Mouse (Mus musculus): ENCODE measurements at regions not wholly inside any gene's neighbourhood (a gene's known extent, or its start where the extent isn't known, plus 50 kb on each side); places are given as distances from the start of the nearest gene placed in this dataset.

DNA sequence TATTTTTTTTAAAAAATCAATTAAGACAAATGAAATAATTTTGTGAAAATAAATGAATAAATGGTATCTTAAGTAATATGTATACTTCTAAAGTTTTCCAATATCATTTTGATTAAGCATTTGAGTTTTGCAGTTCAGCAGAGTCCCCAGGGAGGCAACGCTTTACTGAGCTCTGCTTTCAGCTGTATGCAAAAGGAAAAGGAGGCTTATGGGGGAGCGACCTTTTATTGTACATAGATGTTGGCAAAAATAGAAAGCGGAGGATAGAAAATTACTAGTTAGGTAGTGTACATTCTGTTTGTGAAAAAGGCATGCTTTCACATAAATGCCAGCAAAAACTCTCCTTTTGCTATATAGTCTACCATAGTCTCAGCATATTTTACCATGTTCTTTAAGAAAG is 382.2 kb downstream of the Gria2 start:
- DNase-seq (ENCODE audit: low spot score) (no peak), ATAC-seq (ENCODE audit: low FRiP score) (no peak)
- H3K27me3 ChIP-seq (ENCODE audit: control insufficient read depth, insufficient read depth, low read length) = no peaks in the 10 kb centered on the region
- no peak overlapping the region for H3K27ac ChIP-seq (ENCODE audit: low read depth, low read length)
- no peak overlapping the region for H3K9ac ChIP-seq (ENCODE audit: low read depth, low read length)
- H3K4me2 ChIP-seq (replicated peaks; ENCODE audit: low read depth, low read length) = no peak overlapping the region
- 86% methylated on average over 3 of the region's 3 CpGs for WGBS
- H3K36me3 ChIP-seq (ENCODE audit: control insufficient read depth, insufficient read depth, low read length) = no peaks in the 10 kb centered on the region
- H3K9me3 ChIP-seq (ENCODE audit: control insufficient read depth, low read length) = no peaks in the 10 kb centered on the region
- H3K4me3 ChIP-seq (ENCODE audit: low read depth, low read length) = no peak overlapping the region
- no peaks in the 10 kb centered on the region for H3K4me1 ChIP-seq (replicated peaks; ENCODE audit: control insufficient read depth, insufficient read depth, low read length)

DNA sequence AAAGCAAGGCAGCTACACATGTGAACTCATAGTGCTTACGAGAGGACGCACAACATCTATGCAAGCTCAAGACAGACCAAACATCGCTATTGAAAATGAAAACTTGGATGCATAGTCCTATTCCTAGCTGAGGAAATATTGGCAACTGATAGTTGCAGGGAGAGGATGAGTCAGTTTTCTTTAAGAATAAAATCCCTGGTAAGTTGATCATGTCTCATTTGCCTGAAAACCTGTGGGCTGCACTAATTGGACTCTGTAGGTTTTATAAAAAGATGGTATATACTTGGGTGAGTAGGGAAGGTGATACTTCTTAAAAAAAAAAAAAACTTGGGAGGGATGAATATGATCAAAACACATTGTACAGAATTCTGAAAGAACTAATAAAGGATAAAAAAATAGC is 381.2 kb downstream of the Gria2 start:
- H3K4me1 ChIP-seq (replicated peaks; ENCODE audit: control insufficient read depth, insufficient read depth, low read length) = no peaks in the 10 kb centered on the region
- H3K27me3 ChIP-seq (ENCODE audit: control insufficient read depth, insufficient read depth, low read length) = no peaks in the 10 kb centered on the region
- no peak overlapping the region for H3K4me2 ChIP-seq (replicated peaks; ENCODE audit: low read depth, low read length)
- WGBS = 93% methylated on average over 3 of the region's 3 CpGs
- H3K9me3 ChIP-seq (ENCODE audit: control insufficient read depth, low read length) = no peaks in the 10 kb centered on the region
- no peaks in the 10 kb centered on the region for H3K36me3 ChIP-seq (ENCODE audit: control insufficient read depth, insufficient read depth, low read length)
- H3K9ac ChIP-seq (ENCODE audit: low read depth, low read length) = no peak overlapping the region
- no peak for ATAC-seq (ENCODE audit: low FRiP score)
- no peak overlapping the region for H3K27ac ChIP-seq (ENCODE audit: low read depth, low read length)
- DNase-seq (ENCODE audit: low spot score) = no peak
- no peak overlapping the region for H3K4me3 ChIP-seq (ENCODE audit: low read depth, low read length)

- no peak for DNase-seq (ENCODE audit: low spot score)
Measured at GRCm38 (mm10) chr3:80422106-80422505, 380.5 kb downstream of the Gria2 start.

GRCm38 (mm10) chr3:80422646-80423045 is 380.0 kb downstream of the Gria2 start:
- H3K4me3 ChIP-seq (ENCODE audit: low read depth, low read length) = no peak overlapping the region
- no peak overlapping the region for H3K9ac ChIP-seq (ENCODE audit: low read depth, low read length)
- H3K27ac ChIP-seq (ENCODE audit: low read depth, low read length) = no peak overlapping the region
- H3K9me3 ChIP-seq (ENCODE audit: control insufficient read depth, low read length) = no peaks in the 10 kb centered on the region
- no peaks in the 10 kb centered on the region for H3K36me3 ChIP-seq (ENCODE audit: control insufficient read depth, insufficient read depth, low read length)
- no peak for ATAC-seq (ENCODE audit: low FRiP score)
- no peak for DNase-seq (ENCODE audit: low spot score)
- H3K4me2 ChIP-seq (replicated peaks; ENCODE audit: low read depth, low read length) = no peak overlapping the region
- no peaks in the 10 kb centered on the region for H3K4me1 ChIP-seq (replicated peaks; ENCODE audit: control insufficient read depth, insufficient read depth, low read length)
- H3K27me3 ChIP-seq (ENCODE audit: control insufficient read depth, insufficient read depth, low read length) = no peaks in the 10 kb centered on the region
- WGBS = 85% methylated on average over 4 of the region's 4 CpGs

More at GRCm38 (mm10) chr3:80422106-80422505, 380.5 kb downstream of the Gria2 start:
- H3K4me2 ChIP-seq (replicated peaks; ENCODE audit: low read depth, low read length) = no peak overlapping the region
- H3K27ac ChIP-seq (ENCODE audit: low read depth, low read length) = no peak overlapping the region
- H3K36me3 ChIP-seq (ENCODE audit: control insufficient read depth, insufficient read depth, low read length) = no peaks in the 10 kb centered on the region
- no peak overlapping the region for H3K9ac ChIP-seq (ENCODE audit: low read depth, low read length)
- no peak for ATAC-seq (ENCODE audit: low FRiP score)
- WGBS = 80% methylated on average over 3 of the region's 3 CpGs
- H3K27me3 ChIP-seq (ENCODE audit: control insufficient read depth, insufficient read depth, low read length) = no peaks in the 10 kb centered on the region
- H3K4me3 ChIP-seq (ENCODE audit: low read depth, low read length) = no peak overlapping the region
- H3K4me1 ChIP-seq (replicated peaks; ENCODE audit: control insufficient read depth, insufficient read depth, low read length) = no peaks in the 10 kb centered on the region
- no peaks in the 10 kb centered on the region for H3K9me3 ChIP-seq (ENCODE audit: control insufficient read depth, low read length)
